ENCODE assay signal across 23 mouse cellular contexts in genomic region chr2:75643950-75644349, GRCm38 (mm10). TPM values are rescaled to one million over a fixed set of nuclear protein-coding genes. Genes with fewer than 3 reads are reported as not detected.
DNase-seq lines count a peak whose midpoint lies in the region; ATAC-seq lines count a peak whose summit lies in the region.
"Had no signal": no experiment of that assay in that cellular context is flagged by ENCODE, and none has a peak within 500 bp of the region (broad histone marks: within the 10 kb centered on the region; RNA-seq: fewer than 3 reads in every experiment).

No protein-coding gene starts in this region.

- H3K9me3 ChIP-seq in heart, embryonic 12.5 days (replicated peaks), result peaks cover 6% of the 10 kb centered on the region
- H3K9me3 ChIP-seq in liver, embryonic 15.5 days (replicated peaks), result no peaks in the 10 kb centered on the region
- no peaks in the 10 kb centered on the region for H3K9me3 ChIP-seq in liver, embryonic 11.5 days (ENCODE audit: control insufficient read depth, low read length)
- H3K9me3 ChIP-seq in embryonic facial prominence, embryonic 14.5 days (ENCODE audit: control insufficient read depth, low read length), result peaks cover 6% of the 10 kb centered on the region; the same call in 1 of the 2 replicates
- H3K9me3 ChIP-seq: embryonic facial prominence, embryonic 15.5 days; forebrain, embryonic 15.5 days; G1E; hindbrain, embryonic 15.5 days; limb, embryonic 15.5 days; neural tube, embryonic 12.5 days had no signal

- H3K36me3 ChIP-seq in heart, embryonic 12.5 days, result 0 out of 2 replicates have a peak, but pooled peaks cover 4% of the 10 kb centered on the region
- no peaks in the 10 kb centered on the region for H3K36me3 ChIP-seq in liver, embryonic 15.5 days (replicated peaks)
- H3K36me3 ChIP-seq in liver, embryonic 11.5 days (ENCODE audit: control insufficient read depth, insufficient read depth, low read length), result no peaks in the 10 kb centered on the region
- no peaks in the 10 kb centered on the region for H3K36me3 ChIP-seq in embryonic facial prominence, embryonic 14.5 days (ENCODE audit: control insufficient read depth, insufficient read depth, low read length)
- H3K36me3 ChIP-seq: embryonic facial prominence, embryonic 15.5 days; forebrain, embryonic 15.5 days; G1E; hindbrain, embryonic 15.5 days; limb, embryonic 15.5 days; neural tube, embryonic 12.5 days had no signal

- H3K27me3 ChIP-seq in heart, embryonic 12.5 days (replicated peaks), result no peaks in the 10 kb centered on the region
- no peaks in the 10 kb centered on the region for H3K27me3 ChIP-seq in liver, embryonic 15.5 days
- no peaks in the 10 kb centered on the region for H3K27me3 ChIP-seq in liver, embryonic 11.5 days (replicated peaks; ENCODE audit: control insufficient read depth, insufficient read depth, low read length)
- H3K27me3 ChIP-seq in embryonic facial prominence, embryonic 14.5 days (replicated peaks; ENCODE audit: control insufficient read depth, insufficient read depth, low read length), result no peaks in the 10 kb centered on the region
- H3K27me3 ChIP-seq: embryonic facial prominence, embryonic 15.5 days; forebrain, embryonic 15.5 days; hindbrain, embryonic 15.5 days; limb, embryonic 15.5 days; neural tube, embryonic 12.5 days had no signal

- intact Hi-C loops in heart, postnatal 10 days (cut with DNase I), result no loop called here

- no peak overlapping the region for H3K9ac ChIP-seq in heart, embryonic 12.5 days
- H3K9ac ChIP-seq in liver, embryonic 15.5 days, result no peak overlapping the region
- no peak overlapping the region for H3K9ac ChIP-seq in liver, embryonic 11.5 days (ENCODE audit: low read depth, low read length)
- H3K9ac ChIP-seq in embryonic facial prominence, embryonic 14.5 days (ENCODE audit: low read depth, low read length), result no peak overlapping the region
- H3K9ac ChIP-seq: embryonic facial prominence, embryonic 15.5 days; forebrain, embryonic 15.5 days; hindbrain, embryonic 15.5 days; limb, embryonic 15.5 days; neural tube, embryonic 12.5 days had no signal

- 83% methylated on average over 6 of the region's 6 CpGs for WGBS in heart, embryonic 12.5 days
- 69% methylated on average over 6 of the region's 6 CpGs for WGBS in liver, embryonic 15.5 days (ENCODE audit: insufficient replicate concordance)
- WGBS in liver, embryonic 11.5 days, result 86% methylated on average over 6 of the region's 6 CpGs
- 89% methylated on average over 6 of the region's 6 CpGs for WGBS in embryonic facial prominence, embryonic 14.5 days

- no peak for ATAC-seq in heart, embryonic 12.5 days (ENCODE audit: insufficient number of reproducible peaks, low FRiP score)
- ATAC-seq in liver, embryonic 15.5 days (ENCODE audit: insufficient read depth), result no peak
- ATAC-seq in liver, embryonic 11.5 days (replicated peaks; ENCODE audit: low FRiP score), result no peak
- ATAC-seq in embryonic facial prominence, embryonic 14.5 days (ENCODE audit: low read depth), result no peak
- ATAC-seq: activated CD4-positive, CD25-positive, alpha-beta regulatory T cell, adult 4 months; forebrain, embryonic 15.5 days had no signal

- DNase-seq in heart, postnatal 10 days, result no peak
- no peak for DNase-seq in liver, embryonic 11.5 days (ENCODE audit: low spot score)
- DNase-seq in 416B (ENCODE audit: low read depth), result peak; percentile 37
- no peak for DNase-seq in embryonic facial prominence, embryonic 14.5 days (ENCODE audit: low spot score)
- DNase-seq in Muller cell, postnatal 12 days (ENCODE audit: inconsistent ontology term), result no peak
- DNase-seq: cerebellum, adult 8-10 months; cerebellum, postnatal 36 days; gastrocnemius, postnatal 10 days; midbrain, embryonic 14.5 days; right cerebral cortex, postnatal 25 days; spleen, adult 18-20 months; thymus, postnatal 14 days had no signal

- no peak overlapping the region for H3K4me2 ChIP-seq in heart, embryonic 12.5 days
- no peak overlapping the region for H3K4me2 ChIP-seq in liver, embryonic 15.5 days
- H3K4me2 ChIP-seq in liver, embryonic 11.5 days, result no peak overlapping the region
- no peak overlapping the region for H3K4me2 ChIP-seq in embryonic facial prominence, embryonic 14.5 days (ENCODE audit: low read depth, low read length)
- H3K4me2 ChIP-seq: embryonic facial prominence, embryonic 15.5 days; forebrain, embryonic 15.5 days; hindbrain, embryonic 15.5 days; limb, embryonic 15.5 days; neural tube, embryonic 12.5 days had no signal

- H3K4me1 ChIP-seq in heart, embryonic 12.5 days (replicated peaks), result peaks cover 14% of the 10 kb centered on the region
- H3K4me1 ChIP-seq in liver, embryonic 15.5 days (replicated peaks), result peaks cover 6% of the 10 kb centered on the region
- no peaks in the 10 kb centered on the region; the same call in 1 of the 2 replicates for H3K4me1 ChIP-seq in liver, embryonic 11.5 days (replicated peaks; ENCODE audit: control insufficient read depth, insufficient read depth, low read length)
- 0 out of 2 replicates have a peak, but pooled peaks cover 7% of the 10 kb centered on the region for H3K4me1 ChIP-seq in embryonic facial prominence, embryonic 14.5 days (ENCODE audit: control insufficient read depth, insufficient read depth, low read length)
- H3K4me1 ChIP-seq: forebrain, embryonic 15.5 days; hindbrain, embryonic 15.5 days; neural tube, embryonic 12.5 days had no signal

- H3K4me3 ChIP-seq in heart, embryonic 12.5 days, result no peak overlapping the region
- H3K4me3 ChIP-seq in liver, embryonic 15.5 days (replicated peaks), result no peak overlapping the region
- no peak overlapping the region for H3K4me3 ChIP-seq in liver, embryonic 11.5 days (ENCODE audit: low read depth, low read length)
- no peak overlapping the region for H3K4me3 ChIP-seq in embryonic facial prominence, embryonic 14.5 days (ENCODE audit: low read depth, low read length)
- H3K4me3 ChIP-seq: embryonic facial prominence, embryonic 15.5 days; forebrain, embryonic 15.5 days; heart, adult 2 months; hindbrain, embryonic 15.5 days; left cerebral cortex, adult 2 months; limb, embryonic 15.5 days; neural tube, embryonic 12.5 days had no signal

- 0 out of 2 replicates have a peak overlapping the region, but pooled peaks have one; percentile 21 for H3K27ac ChIP-seq in heart, embryonic 12.5 days (ENCODE audit: poor library complexity, severe bottlenecking)
- 0 out of 2 replicates have a peak overlapping the region, but pooled peaks have one; percentile 5 for H3K27ac ChIP-seq in liver, embryonic 15.5 days (replicated peaks)
- H3K27ac ChIP-seq in liver, embryonic 11.5 days (ENCODE audit: low read depth, low read length), result no peak overlapping the region
- peak overlapping the region; percentile 30; the same call in 1 of the 2 replicates for H3K27ac ChIP-seq in embryonic facial prominence, embryonic 14.5 days (replicated peaks; ENCODE audit: low read depth, low read length)
- H3K27ac ChIP-seq: embryonic facial prominence, embryonic 15.5 days; forebrain, embryonic 15.5 days; hindbrain, embryonic 15.5 days; left cerebral cortex, adult 2 months; neural tube, embryonic 12.5 days had no signal

RNA-seq across cellular contexts. Expression of gene Hnrnpa3, which starts 15.1 kb away (rescaled TPM):
- 221 and 233 TPM in 2 replicates for polyA plus RNA-seq in heart, embryonic 12.5 days (2016; fragmentation: Nextera tagmentation; extraction: Ambion mirVana)
- 100 to 1,000 TPM; 336 to 360 TPM for total RNA-seq in heart, postnatal 10 days (2021)
- 96.7 and 101 TPM in 2 replicates for polyA plus RNA-seq in liver, embryonic 15.5 days (2015; fragmentation: Nextera tagmentation; extraction: Ambion mirVana)
- 222 and 234 TPM in 2 replicates for polyA plus RNA-seq in liver, embryonic 11.5 days (2014; fragmentation: Nextera tagmentation; extraction: Ambion mirVana)
- polyA plus RNA-seq in embryonic facial prominence, embryonic 14.5 days (2014; fragmentation: Nextera tagmentation; extraction: Ambion mirVana), result 210 and 211 TPM in 2 replicates
